8 mouse cellular contexts compared by ENCODE assay signal in the genomic region with DNA sequence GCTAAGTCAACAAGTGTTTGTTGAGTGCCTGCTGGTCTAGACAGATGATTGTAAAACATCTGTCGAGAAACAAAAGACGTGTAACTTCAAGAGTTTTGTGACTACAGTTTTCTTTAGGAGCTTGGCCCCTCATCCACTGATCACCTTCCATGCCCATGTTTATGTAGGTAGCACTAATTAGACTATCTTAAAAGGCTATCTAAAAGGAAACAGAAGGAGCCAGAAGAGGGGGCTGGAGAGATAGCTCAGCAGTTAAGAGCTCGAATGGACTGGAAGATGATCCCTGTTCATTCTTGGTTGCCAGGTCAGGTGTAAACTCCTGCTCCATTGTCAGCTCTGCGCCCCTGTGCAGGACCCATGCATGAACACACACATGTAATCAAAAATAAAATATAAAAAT. TPM values are rescaled to one million over a fixed set of nuclear protein-coding genes. Genes with fewer than 3 reads are reported as not detected.
DNase-seq lines count a peak whose midpoint lies in the region; ATAC-seq and TF ChIP-seq lines count a peak whose summit lies in the region.

No protein-coding gene starts in this region.

- H3K9ac ChIP-seq in heart, embryonic 13.5 days: peak overlapping the region; percentile 96
- no peak overlapping the region for H3K9ac ChIP-seq in hindbrain, embryonic 12.5 days
- no peak overlapping the region for H3K9ac ChIP-seq in midbrain, embryonic 14.5 days (replicated peaks; ENCODE audit: low read length)

- intact Hi-C loops in heart, postnatal 14 days (cut with DNase I): no loop called here
- intact Hi-C loops in left cerebral cortex, postnatal 14 days (cut with DNase I): no loop called here

- DNase-seq in heart, postnatal 14 days: no peak
- DNase-seq in midbrain, embryonic 14.5 days: peak; percentile 12
- DNase-seq in thymus, postnatal 4 days: no peak
- DNase-seq in left cerebral cortex, adult 8-10 months (ENCODE audit: low spot score in 2 of 2): no peak
- DNase-seq in left cerebral cortex, postnatal 14 days (ENCODE audit: low spot score in 2 of 2): no peak

- H3K36me3 ChIP-seq in heart, embryonic 13.5 days: peaks cover 32% of the 10 kb centered on the region
- peaks cover 24% of the 10 kb centered on the region for H3K36me3 ChIP-seq in hindbrain, embryonic 12.5 days
- H3K36me3 ChIP-seq in midbrain, embryonic 14.5 days (ENCODE audit: control insufficient read depth, insufficient read depth, low read length): peaks cover 9% of the 10 kb centered on the region

- H3K4me1 ChIP-seq in heart, embryonic 13.5 days: peaks cover 32% of the 10 kb centered on the region
- H3K4me1 ChIP-seq in bone marrow, adult 2 months (ENCODE audit: control insufficient read depth, insufficient read depth, low read length): no peaks in the 10 kb centered on the region; the same call in 1 of the 2 replicates
- peaks cover 12% of the 10 kb centered on the region for H3K4me1 ChIP-seq in hindbrain, embryonic 12.5 days
- peaks cover 12% of the 10 kb centered on the region; the same call in 1 of the 2 replicates for H3K4me1 ChIP-seq in midbrain, embryonic 14.5 days (ENCODE audit: control insufficient read depth, insufficient read depth, low read length)

- no peaks in the 10 kb centered on the region for H3K27me3 ChIP-seq in heart, embryonic 13.5 days (replicated peaks)
- no peaks in the 10 kb centered on the region for H3K27me3 ChIP-seq in hindbrain, embryonic 12.5 days
- H3K27me3 ChIP-seq in midbrain, embryonic 14.5 days (ENCODE audit: control insufficient read depth, insufficient read depth, low read length): no peaks in the 10 kb centered on the region; the same call in 1 of the 2 replicates

- H3K4me2 ChIP-seq in heart, embryonic 13.5 days: peak overlapping the region; percentile 88
- H3K4me2 ChIP-seq in hindbrain, embryonic 12.5 days (replicated peaks): peak overlapping the region; percentile 63
- peak overlapping the region; percentile 74 for H3K4me2 ChIP-seq in midbrain, embryonic 14.5 days (ENCODE audit: low read length)

- ATAC-seq in heart, embryonic 13.5 days (ENCODE audit: extremely low read depth, insufficient number of reproducible peaks, low FRiP score, low TSS enrichment): no peak
- ATAC-seq in hindbrain, embryonic 12.5 days (ENCODE audit: low FRiP score): no peak
- no peak for ATAC-seq in midbrain, embryonic 14.5 days (ENCODE audit: low FRiP score, low TSS enrichment)

- no peak for TF ChIP-seq POLR2A in bone marrow, adult 2 months (IDR thresholded peaks at IDR 0.05; ENCODE audit: borderline replicate concordance, control insufficient read depth, low read depth, low read length)

- H3K4me3 ChIP-seq in heart, embryonic 13.5 days: peak overlapping the region; percentile 94
- H3K4me3 ChIP-seq in bone marrow, adult 2 months (replicated peaks; ENCODE audit: control insufficient read depth, low read depth, low read length): peak overlapping the region; percentile 82
- H3K4me3 ChIP-seq in hindbrain, embryonic 12.5 days: peak overlapping the region; percentile 88; the same call in 1 of the 2 replicates
- no peak overlapping the region for H3K4me3 ChIP-seq in midbrain, embryonic 14.5 days (replicated peaks; ENCODE audit: low read depth, low read length)

- no peaks in the 10 kb centered on the region for H3K9me3 ChIP-seq in heart, embryonic 13.5 days
- H3K9me3 ChIP-seq in hindbrain, embryonic 12.5 days (replicated peaks): no peaks in the 10 kb centered on the region
- no peaks in the 10 kb centered on the region for H3K9me3 ChIP-seq in midbrain, embryonic 14.5 days (ENCODE audit: control insufficient read depth, low read length)

- 38% methylated on average over 4 of the region's 4 CpGs for WGBS in heart, embryonic 13.5 days
- WGBS in bone marrow, adult 2 months: 40% methylated on average over 4 of the region's 4 CpGs
- WGBS in hindbrain, embryonic 12.5 days: 49% methylated on average over 4 of the region's 4 CpGs
- 62% methylated on average over 4 of the region's 4 CpGs for WGBS in midbrain, embryonic 14.5 days

- H3K27ac ChIP-seq in heart, embryonic 13.5 days (replicated peaks): no peak overlapping the region
- H3K27ac ChIP-seq in bone marrow, adult 2 months (ENCODE audit: control insufficient read depth, insufficient read depth, low read depth, low read length, poor library complexity): 0 out of 2 replicates have a peak overlapping the region, but pooled peaks have one; percentile 11
- no peak overlapping the region for H3K27ac ChIP-seq in hindbrain, embryonic 12.5 days
- no peak overlapping the region for H3K27ac ChIP-seq in midbrain, embryonic 14.5 days (replicated peaks; ENCODE audit: low read depth, low read length)

- no peak for TF ChIP-seq CTCF in bone marrow, adult 2 months (IDR thresholded peaks at IDR 0.05; ENCODE audit: control insufficient read depth, insufficient read depth, low read length)

RNA-seq across cellular contexts. Expression of gene Nudt9, which starts 2.0 kb away (rescaled TPM):
- polyA plus RNA-seq in heart, embryonic 13.5 days (2015; fragmentation: Nextera tagmentation; extraction: Ambion mirVana): 53.7 and 55.6 TPM in 2 replicates
- total RNA-seq in heart, postnatal 14 days (2021): 10 to 100 TPM; 42.1 to 43.0 TPM
- 32.5 and 34.8 TPM in 2 replicates for polyA plus RNA-seq in bone marrow, adult 2 months (2011; ENCODE audit: insufficient read depth, insufficient read length, low replicate concordance, missing spikeins)
- polyA plus RNA-seq in hindbrain, embryonic 12.5 days (2016; fragmentation: Nextera tagmentation; extraction: Ambion mirVana): 64.7 and 70.4 TPM in 2 replicates
- 56.0 and 56.1 TPM in 2 replicates for polyA plus RNA-seq in midbrain, embryonic 14.5 days (2014; fragmentation: Nextera tagmentation; extraction: Ambion mirVana)
- 10 to 100 TPM; 62.8 to 69.5 (median 65.8) TPM for total RNA-seq in left cerebral cortex, adult 8-10 months (2022)
- 10 to 100 TPM; 56.4 to 61.9 TPM for total RNA-seq in left cerebral cortex, postnatal 14 days (2021)

RNA-seq across cellular contexts. Expression of gene Hsd17b11, which starts 26.4 kb away (rescaled TPM):
- 2.8 and 3.3 TPM in 2 replicates for polyA plus RNA-seq in heart, embryonic 13.5 days (2015; fragmentation: Nextera tagmentation; extraction: Ambion mirVana)
- total RNA-seq in heart, postnatal 14 days (2021): 10 to 100 TPM; 26.7 to 32.7 TPM
- polyA plus RNA-seq in bone marrow, adult 2 months (2011; ENCODE audit: insufficient read depth, insufficient read length, low replicate concordance, missing spikeins): 13.6 and 36.5 TPM in 2 replicates
- polyA plus RNA-seq in hindbrain, embryonic 12.5 days (2016; fragmentation: Nextera tagmentation; extraction: Ambion mirVana): 2.2 and 2.4 TPM in 2 replicates
- 1.7 and 1.8 TPM in 2 replicates for polyA plus RNA-seq in midbrain, embryonic 14.5 days (2014; fragmentation: Nextera tagmentation; extraction: Ambion mirVana)
- 10 to 100 TPM; 52.4 to 53.9 (median 52.8) TPM for total RNA-seq in left cerebral cortex, adult 8-10 months (2022)
- total RNA-seq in left cerebral cortex, postnatal 14 days (2021): 10 to 100 TPM; 30.3 to 32.4 TPM

RNA-seq across cellular contexts. Expression of gene Gm17660, which starts 29.3 kb away (rescaled TPM):
- polyA plus RNA-seq in heart, embryonic 13.5 days (2015; fragmentation: Nextera tagmentation; extraction: Ambion mirVana): not detected in 2 replicates
- total RNA-seq in heart, postnatal 14 days (2021): not detected
- not detected in 2 replicates for polyA plus RNA-seq in bone marrow, adult 2 months (2011; ENCODE audit: insufficient read depth, insufficient read length, low replicate concordance, missing spikeins)
- polyA plus RNA-seq in hindbrain, embryonic 12.5 days (2016; fragmentation: Nextera tagmentation; extraction: Ambion mirVana): not detected in 2 replicates
- not detected in 2 replicates for polyA plus RNA-seq in midbrain, embryonic 14.5 days (2014; fragmentation: Nextera tagmentation; extraction: Ambion mirVana)
- total RNA-seq in left cerebral cortex, adult 8-10 months (2022): not detected
- not detected for total RNA-seq in left cerebral cortex, postnatal 14 days (2021)
